Mouse (Mus musculus) liver, embryonic 11.5 days (tissue): Measurements from ENCODE around the gene Atf2. TPM values are rescaled to one million over a fixed set of nuclear protein-coding genes. Genes with fewer than 3 reads are reported as not detected.

Experiments used
- ATAC-seq: fragments of 200-750 bp; cut with Nextera tagmentation; replicated peaks from 2 replicates; pipeline ENCODE4 v1.8.0; 2017; ENCODE audit warnings: moderate number of reproducible peaks, mild to moderate bottlenecking, moderate TSS enrichment, moderate library complexity; ENCODE audit not compliant: low FRiP score
- DNase-seq: peaks from one replicate; pipeline ENCODE4 v3.0.0-alpha.2; 2017; ENCODE audit warnings: low spot score
- H3K27ac ChIP-seq: fragments of 300-500 bp; sonication (generic); 2 replicates; pipeline ENCODE4 v1.5.1; 2014; ENCODE audit warnings: mild to moderate bottlenecking, low read depth, low read length, control low read depth
- H3K27me3 ChIP-seq: fragments of 300-500 bp; sonication (generic); replicated peaks from 2 replicates; pipeline ENCODE4 v1.6.1; 2014; ENCODE audit warnings: low read length, mixed read lengths; ENCODE audit not compliant: control insufficient read depth, insufficient read depth
- H3K36me3 ChIP-seq: fragments of 300-500 bp; sonication (generic); 2 replicates; pipeline ENCODE4 v1.6.1; 2014; ENCODE audit warnings: mild to moderate bottlenecking, low read length, moderate library complexity, mixed read lengths; ENCODE audit not compliant: control insufficient read depth, insufficient read depth
- H3K4me1 ChIP-seq: fragments of 300-500 bp; sonication (generic); replicated peaks from 2 replicates; pipeline ENCODE4 v1.6.1; 2014; ENCODE audit warnings: low read length, mixed read lengths; ENCODE audit not compliant: control insufficient read depth, insufficient read depth
- H3K4me2 ChIP-seq: fragments of 300-500 bp; sonication (generic); 2 replicates; pipeline ENCODE4 v1.6.1; 2014; ENCODE audit warnings: mild to moderate bottlenecking, control low read depth, moderate library complexity
- H3K4me3 ChIP-seq: fragments of 300-500 bp; sonication (generic); 2 replicates; pipeline ENCODE4 v1.5.1; 2014; ENCODE audit warnings: low read depth, low read length, control low read depth
- H3K9ac ChIP-seq: fragments of 300-500 bp; sonication (generic); 2 replicates; pipeline ENCODE4 v1.6.1; 2014; ENCODE audit warnings: low read depth, low read length, control low read depth
- H3K9me3 ChIP-seq: fragments of 300-500 bp; sonication (generic); 2 replicates; pipeline ENCODE4 v1.6.1; 2016; ENCODE audit warnings: low read length, inconsistent platforms, mixed read lengths; ENCODE audit not compliant: control insufficient read depth
- WGBS: fragments of 180-500 bp; shearing (Covaris S2); extraction: QIAGEN DNeasy Blood & Tissue Kit; methylation state at CpG from one replicate; pipeline ENCODE4 v1.1.7; 2014; 5-methylcytosine and 5-hydroxymethylcytosine counted together
- polyA plus RNA-seq: library from polyadenylated mRNA; unstranded; fragments of >200 nt; fragmentation: Nextera tagmentation; extraction: Ambion mirVana; gene quantifications from 2 replicates; pipeline ENCODE4 v1.2.1, GENCODE M21; 2014

Gene Atf2
- polyA plus RNA-seq, 1 experiment from 2014 or later = 46.8 TPM

DNA sequence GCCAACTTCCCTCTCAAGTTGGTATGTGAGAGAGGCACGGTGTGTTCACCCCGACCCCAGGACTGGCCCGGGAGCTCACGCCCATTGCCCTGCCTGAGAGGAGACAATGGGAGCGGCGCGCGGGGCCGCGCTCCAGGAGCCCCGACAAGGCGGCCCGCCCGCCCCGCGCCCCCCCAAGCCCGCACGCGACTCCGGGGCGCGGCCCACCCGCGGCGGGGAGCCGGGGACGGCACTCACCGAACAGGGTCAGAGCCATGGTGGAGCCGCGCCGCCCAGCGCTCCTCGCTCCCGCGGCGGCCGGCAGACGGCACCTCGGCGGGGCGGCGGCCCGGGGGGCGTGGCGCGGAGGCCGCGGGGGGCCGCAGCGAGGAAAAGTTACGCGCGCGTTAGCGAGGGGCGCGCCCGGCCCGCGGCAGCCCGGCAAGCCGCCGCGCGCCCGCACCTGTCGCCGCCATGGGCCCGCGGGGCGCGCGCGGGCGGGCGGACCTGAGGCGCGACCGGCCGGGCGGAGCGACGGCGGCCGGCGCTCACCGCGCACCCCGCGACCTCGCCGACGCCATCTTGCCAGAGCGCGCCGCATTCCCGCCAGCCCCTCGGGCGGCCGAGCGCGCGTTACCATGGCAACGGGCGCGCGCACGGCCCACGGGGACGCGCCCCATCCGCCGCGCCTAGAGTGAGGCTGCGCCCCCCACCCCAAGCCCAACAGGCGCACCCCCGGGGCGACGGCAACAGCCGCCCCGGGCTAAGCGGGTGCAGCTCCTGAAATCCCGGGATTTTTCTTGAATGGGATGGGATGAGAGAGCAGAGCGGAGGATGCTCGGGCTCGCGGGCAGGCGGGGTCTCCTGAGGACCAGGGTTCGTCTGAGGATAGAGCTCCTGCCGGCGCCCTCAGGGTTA is 117.4 kb downstream of the Atf2 start, which contains the start of gene Chn1:
TSS of gene Chn1 (minus strand) at position 561 of the 897 bp plus-strand sequence.
- Histone ChIP-seq H3K27me3 (peaks cover 21% of the 10 kb centered on the region), H3K27ac (no peak within 1 kb of the TSS)

DNA sequence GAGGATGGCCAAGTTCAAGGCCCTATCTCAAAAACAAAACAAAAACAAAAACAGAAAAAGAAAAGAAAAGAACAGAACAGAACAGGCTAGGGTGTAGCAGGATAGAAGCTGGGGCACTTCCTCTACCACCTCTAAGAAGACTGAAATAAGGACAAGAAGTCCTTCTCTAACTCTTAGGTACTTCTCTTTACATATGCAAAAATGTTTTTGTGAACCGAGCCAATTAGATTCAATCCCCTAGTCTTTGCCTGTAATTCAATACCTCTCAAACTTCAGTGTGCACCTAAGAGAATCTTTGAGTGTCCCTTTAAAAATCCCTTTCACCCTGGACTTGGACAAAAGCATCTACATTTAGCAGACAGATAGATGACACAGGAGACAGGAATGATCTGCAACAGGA is 119.5 kb downstream of the Atf2 start:
- Histone ChIP-seq H3K9me3 (no peaks in the 10 kb centered on the region), H3K27ac (no peak overlapping the region), H3K4me1 (no peaks in the 10 kb centered on the region), H3K27me3 (peaks cover 18% of the 10 kb centered on the region), H3K4me3 (no peak overlapping the region), H3K36me3 (no peaks in the 10 kb centered on the region), H3K9ac (no peak overlapping the region), H3K4me2 (no peak overlapping the region)
- ATAC-seq (no peak), DNase-seq (no peak)
- 34% methylated on average over 1 of the region's 1 CpGs for WGBS

More for the DNA sequence above, 117.4 kb downstream of the Atf2 start, which contains the start of gene Chn1:
- H3K9ac ChIP-seq = peak within 1 kb of the TSS; percentile 70
- WGBS = under 1% methylated on average over 86 of the region's 131 CpGs
- no peaks in the 10 kb centered on the region for H3K4me1 ChIP-seq
- H3K4me2 ChIP-seq = peak within 1 kb of the TSS; percentile 97
- peak; percentile 83 for ATAC-seq
- no peaks in the 10 kb centered on the region for H3K9me3 ChIP-seq
- peak within 1 kb of the TSS; percentile 82 for H3K4me3 ChIP-seq
- H3K36me3 ChIP-seq = no peaks in the 10 kb centered on the region
- peak; percentile 74 for DNase-seq

DNA sequence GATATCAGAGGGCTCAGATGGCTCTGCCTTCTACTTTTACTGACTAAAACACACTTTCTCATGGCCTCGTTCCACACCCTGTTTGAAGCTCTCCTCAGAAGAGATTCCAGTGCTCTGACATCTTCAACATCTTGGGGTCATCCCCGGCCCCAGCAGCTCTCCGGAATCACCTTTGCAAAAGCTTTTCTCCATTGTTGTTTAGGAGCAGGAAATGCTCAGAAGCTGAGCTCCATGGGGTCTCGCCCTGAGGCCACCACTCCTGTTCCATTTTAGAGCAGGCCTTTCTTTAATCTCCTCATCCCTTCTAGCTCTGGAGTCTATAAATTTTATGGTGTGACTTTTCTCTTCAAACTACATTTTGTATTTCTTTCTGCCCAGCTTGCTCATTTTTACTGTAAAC is 123.8 kb downstream of the Atf2 start:
- Histone ChIP-seq H3K36me3 (no peaks in the 10 kb centered on the region), H3K4me1 (no peaks in the 10 kb centered on the region), H3K9ac (no peak overlapping the region), H3K4me3 (no peak overlapping the region), H3K4me2 (no peak overlapping the region), H3K27ac (no peak overlapping the region), H3K9me3 (no peaks in the 10 kb centered on the region), H3K27me3 (no peaks in the 10 kb centered on the region)
- no peak for ATAC-seq
- WGBS = 73% methylated on average over 4 of the region's 4 CpGs
- no peak for DNase-seq

Other genes with a start within 250 kb of the Atf2 start
- gene Chn1, start 117.3 kb downstream of the Atf2 start, polyA plus RNA-seq = 6.1 and 7.6 TPM in 2 replicates
- 1,057 and 1,087 TPM in 2 replicates for gene Atp5g3, start 18.7 kb upstream of the Atf2 start, polyA plus RNA-seq